Mouse (Mus musculus): ENCODE results near the gene Il11ra1. TPM values are rescaled to one million over a fixed set of nuclear protein-coding genes. Genes with fewer than 3 reads are reported as not detected.
"Not testable (repeated sequence)": the region's sequence is repeated elsewhere in the genome, so short reads cannot be mapped to it uniquely, and the experiment has no call there.

The Il11ra1 gene
- polyA plus RNA-seq, 1 experiment from 2014 or later, result 73.7 TPM

DNA sequence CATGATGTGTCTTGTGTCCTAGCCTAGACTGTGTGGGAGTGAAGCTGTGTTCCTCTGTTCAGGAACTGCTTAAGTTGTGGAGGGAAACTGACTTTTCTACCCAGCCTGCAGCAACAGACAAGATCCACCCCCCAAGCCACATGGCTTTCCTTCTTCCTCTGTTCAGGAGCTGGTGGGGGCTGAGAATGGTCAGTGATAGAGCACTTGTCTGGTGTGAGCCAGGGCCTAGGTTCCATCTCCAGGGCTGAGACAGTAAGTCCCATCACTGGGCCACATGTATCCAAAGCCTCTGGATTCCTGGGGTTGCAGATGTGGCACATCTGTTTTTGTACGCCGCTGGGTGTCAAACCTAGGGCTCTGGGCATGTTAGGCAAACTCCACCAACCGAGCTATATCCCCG lies 61.1 kb downstream of the Il11ra1 start:
- H3K36me3 ChIP-seq (ENCODE audit: control insufficient read depth, insufficient read depth, low read length), result peaks cover 5% of the 10 kb centered on the region; the same call in 1 of the 2 replicates
- H3K4me1 ChIP-seq (replicated peaks; ENCODE audit: control insufficient read depth, insufficient read depth), result peaks cover 11% of the 10 kb centered on the region; the same call in 1 of the 2 replicates
- peak overlapping the region; percentile 59 for H3K4me2 ChIP-seq (replicated peaks; ENCODE audit: low read depth)
- H3K9ac ChIP-seq (ENCODE audit: low read length), result peak overlapping the region; percentile 56
- H3K4me3 ChIP-seq (ENCODE audit: low read depth, low read length), result peak overlapping the region; percentile 43
- no peaks in the 10 kb centered on the region for H3K27me3 ChIP-seq (ENCODE audit: control insufficient read depth, insufficient read depth, low read length)
- no peak for DNase-seq (ENCODE audit: low spot score)
- peak; percentile 5; the same call in 1 of the 2 replicates for ATAC-seq (ENCODE audit: low FRiP score, low TSS enrichment)
- TF ChIP-seq EP300 (optimal IDR thresholded peaks at IDR 0.05), result no peak
- TF ChIP-seq CTCF (IDR thresholded peaks at IDR 0.05; ENCODE audit: low read depth), result no peak
- peak overlapping the region; percentile 89 for H3K27ac ChIP-seq (replicated peaks)
- H3K9me3 ChIP-seq (ENCODE audit: control insufficient read depth, low read length), result no peaks in the 10 kb centered on the region
- WGBS, result 45% methylated on average over 4 of the region's 4 CpGs

DNA sequence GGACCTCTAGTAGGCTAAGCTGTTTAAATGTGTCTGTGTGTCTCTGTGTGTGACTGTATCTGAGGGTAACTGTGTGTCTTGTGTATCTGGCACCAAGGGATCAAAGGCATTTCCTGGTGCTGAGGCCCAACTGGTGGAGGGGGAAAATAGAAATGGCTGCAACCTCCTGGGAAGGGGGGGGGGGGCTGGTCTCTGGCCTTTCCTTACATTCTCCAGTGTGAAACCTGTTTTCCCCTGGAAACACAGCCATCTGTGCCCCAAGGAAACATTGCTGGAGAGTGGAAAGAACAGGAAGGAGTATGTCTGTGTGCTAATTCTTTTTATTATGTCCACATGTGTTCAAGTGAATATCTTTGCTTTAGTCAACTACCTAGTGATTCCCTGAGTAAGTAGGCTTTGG lies 61.9 kb downstream of the Il11ra1 start:
- ATAC-seq (ENCODE audit: low FRiP score, low TSS enrichment) (no peak), DNase-seq (ENCODE audit: low spot score) (no peak)
- Histone ChIP-seq H3K4me2 (replicated peaks; ENCODE audit: low read depth) (peak overlapping the region; percentile 59), H3K4me1 (replicated peaks; ENCODE audit: control insufficient read depth, insufficient read depth) (peaks cover 11% of the 10 kb centered on the region; the same call in 1 of the 2 replicates), H3K4me3 (ENCODE audit: low read depth, low read length) (peak overlapping the region; percentile 43; the same call in 1 of the 2 replicates), H3K9ac (ENCODE audit: low read length) (no peak overlapping the region), H3K9me3 (ENCODE audit: control insufficient read depth, low read length) (no peaks in the 10 kb centered on the region), H3K36me3 (ENCODE audit: control insufficient read depth, insufficient read depth, low read length) (peaks cover 5% of the 10 kb centered on the region; the same call in 1 of the 2 replicates), H3K27ac (replicated peaks) (peak overlapping the region; percentile 89), H3K27me3 (ENCODE audit: control insufficient read depth, insufficient read depth, low read length) (no peaks in the 10 kb centered on the region)
- no peak for TF ChIP-seq EP300 (optimal IDR thresholded peaks at IDR 0.05)
- no peak for TF ChIP-seq CTCF (IDR thresholded peaks at IDR 0.05; ENCODE audit: low read depth)

DNA sequence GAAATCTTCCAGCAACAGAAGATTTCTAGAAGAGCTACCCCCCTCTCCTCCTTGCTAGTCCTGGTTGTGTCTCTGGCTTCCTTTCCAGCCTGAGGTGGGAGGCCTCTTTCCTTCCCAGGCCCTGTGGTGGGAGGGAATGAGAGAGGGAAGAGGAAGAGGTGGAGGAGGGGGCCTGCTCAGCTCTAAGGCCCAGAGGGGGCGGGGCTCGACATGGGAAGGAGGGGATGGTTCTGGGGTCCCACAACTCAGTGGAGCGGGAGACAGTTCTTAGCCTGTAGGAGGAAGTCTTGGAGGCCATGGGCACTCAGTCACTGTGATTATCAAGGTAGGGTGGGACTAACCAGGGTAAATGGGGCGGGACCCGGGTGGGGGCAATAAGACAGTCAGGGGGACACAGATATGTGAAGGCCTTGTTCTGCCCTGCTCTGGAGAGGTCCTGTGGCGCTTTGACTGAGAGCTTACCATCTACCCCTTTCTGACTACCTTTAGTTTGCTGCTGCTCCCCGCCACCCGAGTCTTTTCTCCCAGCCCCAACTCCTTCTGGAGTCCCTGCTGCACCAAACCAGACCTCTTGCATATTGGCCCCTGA lies 62.4 kb downstream of the Il11ra1 start:
- TF ChIP-seq EP300 (optimal IDR thresholded peaks at IDR 0.05) (no peak), CTCF (IDR thresholded peaks at IDR 0.05; ENCODE audit: low read depth) (no peak)
- Histone ChIP-seq H3K27ac (replicated peaks) (peak overlapping the region; percentile 89), H3K9me3 (ENCODE audit: control insufficient read depth, low read length) (no peaks in the 10 kb centered on the region), H3K4me2 (replicated peaks; ENCODE audit: low read depth) (peak overlapping the region; percentile 59), H3K4me1 (replicated peaks; ENCODE audit: control insufficient read depth, insufficient read depth) (peaks cover 11% of the 10 kb centered on the region; the same call in 1 of the 2 replicates), H3K36me3 (ENCODE audit: control insufficient read depth, insufficient read depth, low read length) (peaks cover 5% of the 10 kb centered on the region; the same call in 1 of the 2 replicates), H3K27me3 (ENCODE audit: control insufficient read depth, insufficient read depth, low read length) (no peaks in the 10 kb centered on the region), H3K4me3 (ENCODE audit: low read depth, low read length) (peak overlapping the region; percentile 4; the same call in 1 of the 2 replicates), H3K9ac (ENCODE audit: low read length) (peak overlapping the region; percentile 27; the same call in 1 of the 2 replicates)
- WGBS, result 51% methylated on average over 8 of the region's 8 CpGs
- ATAC-seq (ENCODE audit: low FRiP score, low TSS enrichment) (0 out of 2 replicates have a peak, but pooled peaks have one; percentile 9), DNase-seq (ENCODE audit: low spot score) (peak; percentile 33)

DNA sequence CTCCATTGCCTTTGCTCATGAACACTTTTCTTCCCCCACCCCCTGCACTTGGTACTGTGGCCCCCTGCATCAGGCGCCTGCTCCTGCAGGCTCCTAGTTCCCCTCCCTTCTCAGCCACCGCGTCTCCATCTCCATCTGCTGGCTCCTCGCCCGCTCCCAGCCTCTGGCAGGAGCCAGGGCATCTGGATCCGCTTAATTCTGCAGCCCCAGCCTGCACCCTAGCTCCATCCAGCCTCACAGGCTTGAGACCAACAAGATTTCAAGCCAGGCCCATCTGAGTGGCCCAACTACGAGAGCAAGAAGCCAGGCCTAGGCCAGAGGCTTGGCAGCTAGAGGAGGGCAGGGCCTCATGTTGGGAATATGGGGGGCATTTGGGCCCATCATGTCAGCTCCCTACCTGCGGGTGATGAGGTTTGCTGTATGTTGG lies 62.9 kb downstream of the Il11ra1 start:
- H3K9ac ChIP-seq (ENCODE audit: low read length), result peak overlapping the region; percentile 27; the same call in 1 of the 2 replicates
- ATAC-seq (ENCODE audit: low FRiP score, low TSS enrichment); H3K36me3 ChIP-seq (ENCODE audit: control insufficient read depth, insufficient read depth, low read length); H3K4me3 ChIP-seq (ENCODE audit: low read depth, low read length); H3K27me3 ChIP-seq (ENCODE audit: control insufficient read depth, insufficient read depth, low read length); H3K9me3 ChIP-seq (ENCODE audit: control insufficient read depth, low read length); DNase-seq (ENCODE audit: low spot score): not testable (repeated sequence)
- 32% methylated on average over 8 of the region's 8 CpGs for WGBS
- H3K4me1 ChIP-seq (replicated peaks; ENCODE audit: control insufficient read depth, insufficient read depth), result peaks cover 11% of the 10 kb centered on the region; the same call in 1 of the 2 replicates
- H3K27ac ChIP-seq (replicated peaks), result peak overlapping the region; percentile 89; the same call in 1 of the 2 replicates
- H3K4me2 ChIP-seq (replicated peaks; ENCODE audit: low read depth), result peak overlapping the region; percentile 59

DNA sequence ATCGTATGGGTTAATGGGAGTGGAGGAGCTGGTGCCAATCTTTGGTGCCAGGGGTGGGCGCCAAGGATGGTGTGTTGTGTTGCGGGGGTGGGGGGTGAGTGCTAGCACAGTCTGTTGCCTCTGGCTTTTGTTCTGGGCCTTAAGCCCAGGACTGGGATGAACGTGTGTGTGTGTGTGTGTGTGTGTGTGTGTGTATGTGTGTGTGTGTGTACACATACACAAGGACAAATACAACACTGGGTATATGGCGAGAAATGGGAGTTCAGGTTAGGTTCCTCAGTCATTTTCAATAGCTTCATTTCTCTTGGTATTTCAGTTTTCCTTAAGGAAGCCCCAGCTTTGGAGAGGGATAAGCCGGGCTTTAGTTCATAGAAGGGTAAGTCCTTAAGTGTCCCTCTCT lies 63.4 kb downstream of the Il11ra1 start:
- not testable (repeated sequence) for ATAC-seq (ENCODE audit: low FRiP score, low TSS enrichment); H3K9ac ChIP-seq (ENCODE audit: low read length); DNase-seq (ENCODE audit: low spot score); H3K36me3 ChIP-seq (ENCODE audit: control insufficient read depth, insufficient read depth, low read length); H3K9me3 ChIP-seq (ENCODE audit: control insufficient read depth, low read length); H3K4me2 ChIP-seq (replicated peaks; ENCODE audit: low read depth); H3K27ac ChIP-seq (replicated peaks); H3K4me3 ChIP-seq (ENCODE audit: low read depth, low read length); H3K27me3 ChIP-seq (ENCODE audit: control insufficient read depth, insufficient read depth, low read length)
- peaks cover 11% of the 10 kb centered on the region; the same call in 1 of the 2 replicates for H3K4me1 ChIP-seq (replicated peaks; ENCODE audit: control insufficient read depth, insufficient read depth)
- WGBS, result 69% methylated on average over 3 of the region's 6 CpGs

DNA sequence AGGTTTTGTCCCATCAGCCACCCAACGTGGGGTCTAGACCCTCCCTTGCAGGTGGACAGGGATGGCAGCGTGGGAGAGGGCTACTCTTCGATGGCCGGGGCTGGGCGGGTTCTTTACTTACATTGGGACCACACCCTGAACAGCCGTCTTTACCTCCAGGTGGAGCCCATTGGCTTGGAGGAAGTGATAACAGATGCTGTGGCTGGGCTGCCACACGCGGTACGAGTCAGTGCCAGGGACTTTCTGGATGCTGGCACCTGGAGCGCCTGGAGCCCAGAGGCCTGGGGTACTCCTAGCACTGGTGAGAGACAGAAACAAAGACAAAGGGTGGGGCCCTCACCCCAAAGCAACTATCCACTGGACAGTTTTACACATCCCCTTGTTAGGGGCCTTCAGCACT lies 67.5 kb downstream of the Il11ra1 start:
- not testable (repeated sequence) for H3K36me3 ChIP-seq (ENCODE audit: control insufficient read depth, insufficient read depth, low read length); H3K4me3 ChIP-seq (ENCODE audit: low read depth, low read length); H3K27ac ChIP-seq (replicated peaks); H3K9me3 ChIP-seq (ENCODE audit: control insufficient read depth, low read length); H3K4me2 ChIP-seq (replicated peaks; ENCODE audit: low read depth); H3K4me1 ChIP-seq (replicated peaks; ENCODE audit: control insufficient read depth, insufficient read depth); H3K27me3 ChIP-seq (ENCODE audit: control insufficient read depth, insufficient read depth, low read length); ATAC-seq (ENCODE audit: low FRiP score, low TSS enrichment); H3K9ac ChIP-seq (ENCODE audit: low read length)
- DNase-seq (ENCODE audit: low spot score), result peak; percentile 45
- WGBS, result 66% methylated on average over 10 of the region's 10 CpGs

DNA sequence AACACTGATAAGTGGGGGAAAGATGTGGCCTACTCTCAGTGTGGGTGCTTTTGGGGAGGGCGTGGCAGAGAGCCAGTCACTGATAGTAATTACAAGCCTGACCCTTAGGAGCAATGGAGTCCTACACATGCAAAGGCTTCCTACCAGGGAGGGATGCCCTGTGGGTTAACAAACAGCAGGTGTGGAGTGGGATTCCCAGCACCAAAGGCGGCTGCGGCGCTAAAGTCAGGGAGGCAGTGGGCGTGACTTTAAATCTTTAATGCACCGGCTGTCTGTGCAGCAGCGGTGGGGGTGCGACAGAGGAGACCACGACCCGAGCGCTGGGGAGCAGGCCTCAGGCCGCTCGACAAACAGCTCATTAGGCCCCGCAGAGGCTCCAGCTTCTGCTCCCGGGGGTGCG lies 73.2 kb downstream of the Il11ra1 start:
- H3K27me3 ChIP-seq (ENCODE audit: control insufficient read depth, insufficient read depth, low read length); H3K36me3 ChIP-seq (ENCODE audit: control insufficient read depth, insufficient read depth, low read length); ATAC-seq (ENCODE audit: low FRiP score, low TSS enrichment); H3K9ac ChIP-seq (ENCODE audit: low read length); H3K27ac ChIP-seq (replicated peaks); DNase-seq (ENCODE audit: low spot score); H3K9me3 ChIP-seq (ENCODE audit: control insufficient read depth, low read length); H3K4me1 ChIP-seq (replicated peaks; ENCODE audit: control insufficient read depth, insufficient read depth): not testable (repeated sequence)
- Histone ChIP-seq H3K4me2 (replicated peaks; ENCODE audit: low read depth) (peak overlapping the region; percentile 25; the same call in 1 of the 2 replicates), H3K4me3 (ENCODE audit: low read depth, low read length) (peak overlapping the region; percentile 19; the same call in 1 of the 2 replicates)
- WGBS, result 7% methylated on average over 6 of the region's 16 CpGs

DNA sequence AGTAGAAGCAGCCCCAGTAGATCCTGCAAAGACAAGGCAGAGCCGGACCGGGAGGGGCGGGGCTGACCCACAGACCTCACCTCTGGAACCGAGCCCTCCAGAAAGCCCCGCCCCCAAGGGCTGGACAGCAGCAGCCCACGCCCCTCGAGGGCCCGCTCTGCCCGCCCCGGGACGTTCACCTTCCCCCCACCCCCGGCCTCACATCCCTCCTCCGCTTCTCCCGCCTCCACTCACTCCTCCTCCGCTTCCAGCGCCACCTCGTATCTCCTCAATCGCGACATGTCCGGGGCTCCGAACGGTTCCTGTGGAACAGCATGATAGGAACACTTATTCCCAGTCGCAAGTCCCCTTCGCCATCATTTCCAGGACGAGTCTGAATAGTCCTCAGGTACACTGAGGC lies 73.7 kb downstream of the Il11ra1 start:
- DNase-seq (ENCODE audit: low spot score), result peak; percentile 66
- not testable (repeated sequence) for H3K9me3 ChIP-seq (ENCODE audit: control insufficient read depth, low read length); H3K9ac ChIP-seq (ENCODE audit: low read length); H3K27ac ChIP-seq (replicated peaks); ATAC-seq (ENCODE audit: low FRiP score, low TSS enrichment); H3K27me3 ChIP-seq (ENCODE audit: control insufficient read depth, insufficient read depth, low read length); H3K4me1 ChIP-seq (replicated peaks; ENCODE audit: control insufficient read depth, insufficient read depth); H3K36me3 ChIP-seq (ENCODE audit: control insufficient read depth, insufficient read depth, low read length)
- Histone ChIP-seq H3K4me3 (ENCODE audit: low read depth, low read length) (peak overlapping the region; percentile 23; the same call in 1 of the 2 replicates), H3K4me2 (replicated peaks; ENCODE audit: low read depth) (peak overlapping the region; percentile 35; the same call in 1 of the 2 replicates)
- 0% methylated on average over 10 of the region's 25 CpGs for WGBS
